Mouse (Mus musculus) C2C12 (cell line): ENCODE measurements around the gene Gprin1. TPM values are rescaled to one million over a fixed set of nuclear protein-coding genes. Genes with fewer than 3 reads are reported as not detected.

Experiments used
- H3K27me3 ChIP-seq: one replicate; pipeline ENCODE4 v1.6.1; 2011; ENCODE audit not compliant: control insufficient read depth, insufficient read depth, insufficient read length
- H3K36me3 ChIP-seq: one replicate; pipeline ENCODE4 v1.6.1; 2011; ENCODE audit not compliant: control insufficient read depth, insufficient read depth
- H3K4me3 ChIP-seq: one replicate; pipeline ENCODE4 v1.5.1; 2011; ENCODE audit warnings: mild to moderate bottlenecking, control low read depth; ENCODE audit not compliant: poor library complexity, insufficient read depth, severe bottlenecking
- H3K79me2 ChIP-seq: one replicate; pipeline ENCODE4 v1.6.1; 2011; ENCODE audit not compliant: control insufficient read depth, insufficient read depth
- H3K79me3 ChIP-seq: one replicate; pipeline ENCODE4 v1.6.1; 2011; ENCODE audit warnings: low read depth, control low read depth
- H3ac ChIP-seq: one replicate; pipeline ENCODE3; 2011; ENCODE audit warnings: low read depth; ENCODE audit not compliant: control insufficient read depth, insufficient read length
- CEBPB ChIP-seq: IDR thresholded peaks from one replicate; pipeline ENCODE4 v1.6.1; 2011; ENCODE audit warnings: low read depth, mild to moderate bottlenecking, control low read depth, moderate library complexity
- CTCF ChIP-seq: IDR thresholded peaks from one replicate; pipeline ENCODE4 v1.5.1; 2011; ENCODE audit not compliant: control insufficient read depth, insufficient read depth, insufficient read length
- FOSL1 ChIP-seq: IDR thresholded peaks from one replicate; pipeline ENCODE4 v1.8.0; 2011; ENCODE audit warnings: mild to moderate bottlenecking, low read length; ENCODE audit not compliant: poor library complexity, insufficient read depth, severe bottlenecking
- MAX ChIP-seq: IDR thresholded peaks from one replicate; pipeline ENCODE4 v1.6.1; 2011; ENCODE audit warnings: mild to moderate bottlenecking, control low read depth
- MYOD1 ChIP-seq: IDR thresholded peaks from one replicate; pipeline ENCODE4 v1.6.1; 2011; ENCODE audit warnings: low read depth; ENCODE audit not compliant: control insufficient read depth, insufficient read length
- MYOG ChIP-seq: IDR thresholded peaks from one replicate; pipeline ENCODE4 v1.6.1; 2011; ENCODE audit not compliant: control insufficient read depth, insufficient read length; ENCODE audit errors: extremely low read depth
- USF1 ChIP-seq: IDR thresholded peaks from one replicate; pipeline ENCODE4 v1.6.1; 2011; ENCODE audit warnings: low read depth, mild to moderate bottlenecking, control low read depth, moderate library complexity
- polyA plus RNA-seq: library from polyadenylated mRNA; unstranded; fragments of >200 nt; fragmentation: generic; extraction: Trizol; gene quantifications from one replicate; pipeline ENCODE4 v1.2.1, GENCODE M21; 2012; ENCODE audit warnings: missing spikeins

Gene Gprin1
- polyA plus RNA-seq, 1 experiment: 0.20 TPM

DNA sequence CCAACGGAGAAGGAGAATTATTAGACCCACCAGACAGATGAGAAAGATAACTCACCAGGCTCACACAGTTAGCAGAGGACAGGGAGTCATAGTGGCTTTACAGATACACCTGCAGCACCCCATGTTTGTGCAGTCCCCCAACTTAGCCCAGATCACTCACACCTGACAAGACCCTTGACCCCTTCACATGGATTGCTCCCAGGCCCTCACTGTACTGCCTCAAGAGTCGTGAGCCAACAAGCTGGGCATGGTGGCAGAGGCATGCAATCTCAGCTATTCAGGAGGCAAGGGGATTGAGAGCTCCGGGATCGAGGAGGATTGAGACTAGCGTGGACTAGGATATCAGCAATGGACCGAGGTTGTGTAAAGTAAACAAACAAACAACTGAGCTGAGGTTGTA lies 4.1 kb upstream of the Gprin1 start:
- H3K4me3 ChIP-seq: no peak overlapping the region
- H3K79me2 ChIP-seq: no peaks in the 10 kb centered on the region
- H3K27me3 ChIP-seq: peaks cover 6% of the 10 kb centered on the region

DNA sequence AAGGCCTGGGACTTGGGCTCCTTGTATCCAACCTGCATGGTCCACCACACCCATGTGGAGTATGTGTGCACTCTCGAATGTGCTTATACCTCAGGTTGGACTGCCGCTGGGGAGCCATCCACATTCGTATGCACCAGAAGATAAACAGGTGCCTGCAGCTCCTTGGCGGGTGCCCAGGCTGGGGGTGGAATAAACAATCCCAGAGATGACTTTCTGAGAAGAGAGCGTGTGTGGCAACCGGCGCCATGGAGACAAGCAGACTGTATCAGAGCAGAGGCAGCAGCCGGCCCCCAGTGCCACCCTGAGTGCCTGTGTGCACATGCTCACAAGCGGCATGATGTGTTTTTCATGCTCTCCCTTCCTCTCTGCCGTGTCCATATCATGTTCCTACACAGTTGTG lies 3.0 kb upstream of the Gprin1 start:
- no peak overlapping the region for H3ac ChIP-seq
- H3K4me3 ChIP-seq: no peak overlapping the region
- H3K27me3 ChIP-seq: peaks cover 16% of the 10 kb centered on the region
- no peaks in the 10 kb centered on the region for H3K36me3 ChIP-seq
- TF ChIP-seq USF1: no peak
- no peak for TF ChIP-seq MYOG
- TF ChIP-seq MYOD1: no peak
- no peak for TF ChIP-seq MAX
- no peak for TF ChIP-seq CEBPB
- no peak for TF ChIP-seq CTCF
- no peak for TF ChIP-seq FOSL1
- no peaks in the 10 kb centered on the region for H3K79me3 ChIP-seq
- H3K79me2 ChIP-seq: no peaks in the 10 kb centered on the region

More for the DNA sequence above, 4.1 kb upstream of the Gprin1 start:
- Histone ChIP-seq H3ac (no peak overlapping the region), H3K36me3 (no peaks in the 10 kb centered on the region), H3K79me3 (no peaks in the 10 kb centered on the region)
- TF ChIP-seq CEBPB (no peak), USF1 (no peak), FOSL1 (no peak)

DNA sequence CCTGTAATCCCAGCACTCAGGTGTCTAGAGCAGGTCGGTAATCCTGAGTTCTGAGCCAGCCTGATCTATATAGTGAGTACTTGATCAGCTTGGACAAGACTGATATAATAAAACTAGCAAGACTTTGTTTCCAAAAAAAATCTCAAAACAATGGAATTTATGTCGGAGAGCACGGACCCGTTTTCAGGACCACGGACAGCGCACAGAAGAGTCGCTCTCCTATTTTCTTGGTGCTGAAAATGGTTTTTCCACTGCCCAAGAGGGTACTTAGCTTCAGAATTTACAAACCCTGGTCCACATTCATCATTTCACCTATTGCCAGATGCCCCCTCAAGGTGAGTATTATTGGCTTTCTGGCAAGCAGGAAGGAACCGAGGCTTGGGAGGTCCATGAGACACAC lies 1.0 kb upstream of the Gprin1 start:
- H3K79me2 ChIP-seq: no peaks in the 10 kb centered on the region
- TF ChIP-seq CTCF (no peak), MAX (peak; percentile 89)
- no peak overlapping the region for H3ac ChIP-seq
- H3K36me3 ChIP-seq: no peaks in the 10 kb centered on the region
- no peak overlapping the region for H3K4me3 ChIP-seq
- no peaks in the 10 kb centered on the region for H3K79me3 ChIP-seq
- H3K27me3 ChIP-seq: peaks cover 24% of the 10 kb centered on the region

DNA sequence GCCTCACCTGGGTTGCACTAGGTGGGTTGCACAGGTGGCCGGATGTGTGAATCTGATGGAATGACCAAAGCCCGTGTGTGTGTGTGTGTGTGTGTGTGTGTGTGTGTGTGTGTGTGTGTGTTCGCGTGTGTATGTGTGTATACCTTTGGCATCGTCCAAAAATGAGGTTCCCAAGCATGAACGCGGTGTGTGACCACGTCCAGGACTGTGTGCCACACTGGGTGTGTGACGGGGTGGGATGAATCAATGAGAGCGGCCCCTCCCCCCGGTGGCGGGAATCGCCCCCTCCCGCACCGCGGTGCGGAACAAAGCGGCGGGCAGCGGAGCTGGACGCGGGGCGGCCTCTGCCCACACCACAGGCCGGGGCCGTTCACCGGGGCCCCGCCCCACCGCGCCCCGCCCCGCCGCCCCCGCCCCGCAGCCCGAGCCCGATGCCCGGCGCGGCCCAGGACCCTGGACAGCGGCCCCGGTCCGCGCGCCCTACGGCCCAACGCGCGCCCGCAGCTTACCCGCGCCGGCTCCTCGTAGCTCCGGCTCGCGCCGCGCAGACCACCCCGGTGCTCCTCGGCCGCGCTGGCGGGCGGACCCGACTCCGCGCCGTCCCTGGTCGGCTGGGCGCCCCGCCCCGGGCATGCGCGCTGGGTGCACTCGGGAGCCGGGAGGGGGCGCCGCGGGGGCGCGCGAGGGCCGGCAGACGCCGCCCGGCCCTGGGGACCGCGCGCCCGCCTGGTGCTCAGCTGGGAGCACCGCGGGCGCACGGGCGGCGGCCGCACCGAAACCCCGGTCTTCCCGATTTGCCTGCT lies 412 bp downstream of the Gprin1 start:
- H3ac ChIP-seq: peak overlapping the region; percentile 66
- H3K27me3 ChIP-seq: peaks cover 36% of the 10 kb centered on the region
- no peaks in the 10 kb centered on the region for H3K79me3 ChIP-seq
- H3K36me3 ChIP-seq: no peaks in the 10 kb centered on the region
- H3K79me2 ChIP-seq: no peaks in the 10 kb centered on the region
- H3K4me3 ChIP-seq: peak overlapping the region; percentile 6
- no peak for TF ChIP-seq MYOD1
- no peak for TF ChIP-seq FOSL1
- TF ChIP-seq USF1: no peak
- TF ChIP-seq MAX: no peak
- no peak for TF ChIP-seq CTCF
- TF ChIP-seq CEBPB: no peak
- TF ChIP-seq MYOG: no peak

DNA sequence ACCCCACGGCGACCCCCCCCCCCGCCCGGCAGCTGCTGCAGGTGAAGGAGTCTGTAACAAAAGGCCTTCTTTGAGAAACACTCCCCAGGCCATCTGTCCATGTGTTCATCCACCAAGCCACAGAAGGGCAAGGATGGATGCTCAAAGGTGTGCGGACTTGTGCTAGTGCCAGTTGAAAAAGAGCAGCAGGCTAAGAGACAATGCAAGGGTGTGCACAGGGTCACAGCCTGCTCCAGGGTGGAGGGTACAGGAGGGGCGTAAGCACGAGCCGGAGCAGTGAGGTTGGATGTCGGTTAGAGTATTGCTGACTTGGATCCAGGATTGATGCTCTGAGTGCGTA lies 983 bp downstream of the Gprin1 start:
- H3K4me3 ChIP-seq: no peak overlapping the region
- peaks cover 38% of the 10 kb centered on the region for H3K27me3 ChIP-seq

DNA sequence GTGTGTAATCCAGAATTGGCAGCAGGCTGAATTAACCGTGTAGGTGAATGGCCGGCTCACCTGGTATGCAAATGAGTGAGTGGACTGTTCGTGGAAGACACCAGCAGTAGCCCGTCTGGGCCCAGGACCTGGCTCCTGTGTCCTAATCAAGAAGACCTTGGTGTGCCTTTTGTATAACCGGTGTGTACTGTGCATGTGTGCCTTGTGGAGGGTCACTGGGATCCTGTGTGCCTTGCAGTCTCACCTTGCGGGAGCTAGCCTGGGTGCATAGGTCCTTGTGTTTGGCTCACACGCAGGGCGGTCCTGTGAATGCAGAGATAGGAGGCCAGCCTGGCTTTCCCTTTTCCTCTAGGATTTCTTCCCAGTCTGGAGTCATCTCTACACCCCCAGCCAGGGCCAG lies 1.5 kb downstream of the Gprin1 start:
- no peak for TF ChIP-seq FOSL1
- no peak for TF ChIP-seq MAX
- no peak for TF ChIP-seq MYOG
- TF ChIP-seq CTCF: no peak
- no peak for TF ChIP-seq CEBPB
- no peak for TF ChIP-seq USF1
- no peak for TF ChIP-seq MYOD1
- Histone ChIP-seq H3K36me3 (no peaks in the 10 kb centered on the region), H3K79me3 (no peaks in the 10 kb centered on the region), H3K4me3 (no peak overlapping the region), H3K27me3 (peaks cover 38% of the 10 kb centered on the region), H3ac (no peak overlapping the region), H3K79me2 (no peaks in the 10 kb centered on the region)

More for the DNA sequence above, 983 bp downstream of the Gprin1 start:
- TF ChIP-seq MAX (no peak), USF1 (no peak), MYOD1 (no peak), FOSL1 (no peak), CEBPB (no peak), MYOG (no peak), CTCF (no peak)
- H3ac ChIP-seq: no peak overlapping the region
- no peaks in the 10 kb centered on the region for H3K79me2 ChIP-seq
- no peaks in the 10 kb centered on the region for H3K79me3 ChIP-seq
- no peaks in the 10 kb centered on the region for H3K36me3 ChIP-seq
